Mouse (Mus musculus): ENCODE data around the gene Tmem98.

The Tmem98 gene

DNA sequence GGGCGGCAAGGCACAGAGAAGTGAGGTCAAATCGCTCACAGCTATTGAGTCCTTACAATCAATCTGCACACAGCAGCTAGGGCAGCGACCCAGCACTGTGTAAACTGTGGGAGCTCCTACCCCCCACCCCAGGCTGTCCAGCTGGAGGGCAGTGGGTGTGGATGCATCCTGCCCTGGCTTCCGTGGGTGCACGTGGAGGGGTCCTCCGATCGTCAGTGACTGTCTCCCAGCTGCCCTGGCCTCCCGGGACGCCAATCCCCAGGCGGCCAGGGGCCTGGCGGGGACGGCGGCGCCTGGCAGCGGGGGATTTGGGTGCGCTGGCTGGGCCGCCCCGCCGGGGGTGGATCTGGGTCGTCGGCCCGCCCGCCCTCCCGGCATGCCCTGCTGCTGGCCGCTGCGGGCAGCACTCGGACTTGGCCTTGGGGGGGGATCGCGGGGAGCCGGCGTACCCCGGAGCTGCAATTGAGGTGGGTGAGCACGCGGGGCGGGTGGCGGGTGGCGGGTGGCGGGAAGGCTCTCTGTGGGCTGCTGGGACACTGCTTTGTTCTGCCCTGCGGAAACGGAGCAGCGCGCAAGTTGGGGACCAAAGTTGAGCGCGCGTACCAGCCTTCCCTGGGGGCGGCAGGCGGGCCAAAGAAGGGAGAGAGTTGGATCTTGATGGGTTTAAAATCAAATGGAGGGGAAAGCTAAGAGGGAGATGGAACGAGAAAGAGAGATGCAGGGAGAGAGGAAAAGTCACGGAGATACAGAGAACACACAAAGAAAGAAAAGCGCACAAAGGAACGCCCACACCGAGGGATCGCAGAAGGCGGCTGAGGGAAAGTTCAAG lies at the start of gene Tmem98:
Gene Tmem98, plus strand, starts transcription at position 183 of the 829 bp plus-strand sequence.
- DNase-seq (ENCODE audit: low spot score) = no peak

DNA sequence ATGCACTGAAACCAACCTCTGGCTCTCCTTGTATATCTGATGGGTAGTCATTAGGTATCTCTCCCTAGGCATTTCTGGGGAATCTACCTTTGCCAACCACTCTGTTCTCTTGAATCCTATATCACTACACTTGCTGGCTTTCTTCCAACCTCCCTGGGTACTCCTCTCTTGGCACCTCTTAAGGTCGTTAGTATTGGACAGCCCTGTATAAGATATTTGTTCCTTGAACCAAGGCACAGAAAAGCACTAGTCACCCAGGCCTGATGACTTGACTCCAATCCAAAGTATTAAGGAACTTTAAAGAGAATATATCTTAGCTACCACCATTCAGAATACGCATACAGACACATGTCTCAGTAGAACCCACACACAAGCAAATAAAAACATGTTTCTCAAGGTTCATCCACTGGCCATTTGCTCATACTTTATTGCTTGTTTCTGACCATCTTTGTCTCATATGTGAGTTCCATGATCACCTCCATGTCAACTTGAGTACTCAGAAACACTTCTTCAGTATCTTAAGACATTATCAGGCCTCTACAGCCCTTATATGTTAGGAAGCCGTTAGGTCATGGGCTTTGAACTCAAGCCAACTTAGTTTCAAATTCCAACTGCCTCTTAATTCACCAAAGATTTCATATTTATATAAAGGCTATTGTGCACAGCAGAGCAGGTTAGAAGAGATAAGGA lies 48.5 kb upstream of the Tmem98 start:
- DNase-seq (ENCODE audit: low spot score) = no peak

- DNase-seq (ENCODE audit: low spot score) = no peak
These were observed 47.9 kb upstream of the Tmem98 start for GRCm38 (mm10) chr11:80762066-80762465.

DNA sequence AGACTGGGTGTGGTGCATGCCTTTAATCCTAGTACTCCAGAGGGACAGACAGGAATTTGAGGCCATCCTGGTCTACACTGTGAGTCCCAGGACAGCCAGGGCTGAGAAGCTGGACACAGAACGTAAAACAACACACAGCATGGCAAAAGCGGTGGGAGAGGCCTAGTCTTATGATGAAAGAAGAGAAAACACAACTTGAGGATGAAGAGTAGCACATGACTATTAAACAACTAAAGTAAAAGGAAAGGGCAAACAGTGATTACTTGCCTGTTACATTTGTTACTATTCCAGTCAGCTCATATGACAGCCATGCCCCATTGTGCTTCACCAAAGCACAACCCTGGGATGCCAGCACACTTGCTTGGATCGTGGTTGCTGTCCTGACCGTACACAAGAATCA lies 43.9 kb upstream of the Tmem98 start:
- DNase-seq (ENCODE audit: low spot score) = no peak

- DNase-seq (ENCODE audit: low spot score) = no peak
These were observed 43.3 kb upstream of the Tmem98 start for GRCm38 (mm10) chr11:80766472-80767319.

DNA sequence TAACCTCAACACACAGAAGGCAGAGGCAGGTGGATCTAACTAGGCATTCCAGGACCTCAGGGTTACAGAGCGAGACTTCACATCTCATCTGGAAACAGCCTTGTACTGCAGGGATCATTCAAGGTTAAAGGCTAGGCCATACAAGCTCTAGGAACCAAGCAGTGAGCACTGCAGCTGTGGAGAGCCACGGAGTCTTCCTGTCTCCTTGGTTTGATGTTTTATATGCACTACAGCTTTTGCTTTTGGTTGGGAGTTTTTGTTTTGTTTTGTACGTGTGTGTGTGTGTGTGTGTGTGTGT lies 42.7 kb upstream of the Tmem98 start:
- DNase-seq (ENCODE audit: low spot score) = no peak

GRCm38 (mm10) chr11:80771186-80771585 lies 38.8 kb upstream of the Tmem98 start:
- no peak for DNase-seq (ENCODE audit: low spot score)

DNA sequence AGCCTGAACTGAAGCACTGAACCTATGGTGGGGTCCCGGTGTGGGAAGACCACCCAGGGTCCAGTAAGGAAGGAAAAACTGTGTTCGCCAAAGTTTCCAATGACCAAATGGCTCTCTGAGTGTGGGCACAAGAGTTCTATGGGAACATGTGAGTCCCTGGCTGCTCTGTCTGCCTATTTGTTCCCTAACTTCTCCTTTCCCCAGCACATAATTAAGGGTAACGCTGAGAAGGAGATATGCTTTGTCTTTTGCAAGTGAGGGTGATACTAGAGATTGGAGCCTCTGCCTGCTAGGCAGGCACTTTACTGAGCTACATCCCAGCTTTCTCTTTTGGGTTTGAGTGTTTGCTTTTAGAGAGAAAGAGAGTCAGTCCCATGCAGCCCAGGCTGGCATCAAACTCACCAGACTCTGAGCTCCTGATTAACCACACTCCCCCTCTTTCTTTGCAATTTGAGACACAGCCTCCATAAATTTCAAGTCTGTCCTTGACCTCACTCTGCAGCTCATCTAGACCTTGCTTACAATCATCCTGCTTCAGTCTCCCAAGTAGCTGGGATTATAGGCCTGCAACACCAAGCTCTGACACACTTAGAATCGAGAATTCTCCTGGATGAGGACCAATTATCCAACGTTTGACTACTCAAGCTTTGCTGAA lies 38.3 kb upstream of the Tmem98 start:
- no peak for DNase-seq (ENCODE audit: low spot score)

DNA sequence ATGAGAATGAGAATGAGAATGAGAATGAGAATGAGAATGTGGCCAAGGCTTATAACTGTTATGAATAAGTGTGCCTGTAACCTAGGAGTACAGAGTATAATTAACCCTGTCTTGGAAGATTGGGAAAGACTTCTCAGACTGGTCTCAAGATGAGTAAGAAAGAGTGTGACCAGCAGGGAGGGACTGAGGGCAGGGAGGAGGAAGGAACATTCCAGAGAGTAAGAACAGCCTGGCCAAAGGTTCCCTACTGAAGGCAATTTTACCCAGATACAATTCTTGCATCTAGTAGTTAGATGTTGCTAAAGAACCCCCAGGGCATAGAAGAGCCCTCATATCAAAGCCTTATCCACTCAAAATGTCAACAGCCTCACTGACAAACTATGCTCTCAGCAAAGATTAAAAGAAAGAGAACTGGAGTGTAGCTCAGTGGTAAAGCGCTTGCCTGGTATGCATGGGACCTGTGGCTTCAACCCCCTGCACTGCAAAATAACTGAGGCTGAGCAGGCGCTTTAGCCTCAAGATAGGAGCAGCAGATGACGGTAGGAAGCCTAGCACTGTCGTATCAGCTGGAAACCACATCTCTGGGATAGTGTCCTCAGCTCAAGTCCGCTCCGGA lies 37.3 kb upstream of the Tmem98 start:
- no peak for DNase-seq (ENCODE audit: low spot score)

DNA sequence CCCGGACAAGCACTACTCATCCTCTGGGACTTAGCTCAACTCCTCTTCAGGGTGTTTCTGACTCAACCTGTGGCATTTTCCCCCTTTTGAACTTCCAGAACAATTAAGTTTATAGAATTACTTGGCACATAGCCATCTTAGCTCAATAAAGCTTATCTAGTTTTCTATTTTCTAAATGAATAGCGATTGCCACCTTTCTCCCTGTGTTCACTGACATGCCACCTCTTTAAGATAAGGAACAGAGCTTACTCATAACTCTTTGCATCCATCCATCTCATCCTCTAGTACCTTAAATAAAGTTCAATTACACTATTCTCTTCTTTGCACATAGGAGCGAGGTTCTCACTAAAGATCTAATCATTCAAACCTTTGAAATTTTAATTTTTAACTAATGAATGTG lies 34.4 kb upstream of the Tmem98 start:
- no peak for DNase-seq (ENCODE audit: low spot score)

DNA sequence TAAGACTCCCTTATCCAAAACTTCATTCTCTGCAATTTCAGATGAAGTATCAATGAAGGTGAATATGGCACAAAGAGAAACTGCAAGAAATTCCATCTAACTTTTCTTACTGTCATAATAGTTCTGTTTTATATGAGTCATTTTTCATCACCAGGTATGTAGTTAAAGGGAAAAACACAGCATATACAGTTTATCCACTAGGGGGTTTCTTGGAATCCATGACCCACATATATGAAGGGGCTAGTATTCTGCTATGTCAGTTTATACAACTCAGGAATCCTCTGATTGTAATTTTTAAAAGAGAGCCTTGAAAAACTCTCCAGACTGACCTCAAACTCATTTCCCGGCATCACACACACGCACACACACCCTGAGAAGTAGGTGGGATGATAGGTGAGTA lies 32.3 kb upstream of the Tmem98 start:
- DNase-seq (ENCODE audit: low spot score) = no peak

DNA sequence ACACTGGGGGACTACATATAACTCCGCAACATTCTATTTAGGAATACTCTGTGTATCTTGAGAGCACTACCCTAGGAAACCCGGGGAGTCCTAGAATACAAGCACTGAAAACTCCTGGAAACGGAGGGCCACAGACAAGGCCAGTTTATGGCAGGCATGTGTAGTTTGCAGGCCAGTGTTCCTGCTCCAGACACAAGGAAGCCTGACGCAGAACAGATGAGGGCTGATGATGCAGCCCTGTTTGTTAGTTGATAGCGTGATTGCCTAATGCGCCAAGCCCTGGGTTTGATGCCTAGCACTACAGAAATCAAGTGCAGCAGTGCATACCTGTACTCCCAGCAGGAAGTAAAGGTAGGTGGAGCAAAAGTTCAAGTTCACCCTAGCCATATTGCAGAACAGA lies 31.8 kb upstream of the Tmem98 start:
- no peak for DNase-seq (ENCODE audit: low spot score)

DNA sequence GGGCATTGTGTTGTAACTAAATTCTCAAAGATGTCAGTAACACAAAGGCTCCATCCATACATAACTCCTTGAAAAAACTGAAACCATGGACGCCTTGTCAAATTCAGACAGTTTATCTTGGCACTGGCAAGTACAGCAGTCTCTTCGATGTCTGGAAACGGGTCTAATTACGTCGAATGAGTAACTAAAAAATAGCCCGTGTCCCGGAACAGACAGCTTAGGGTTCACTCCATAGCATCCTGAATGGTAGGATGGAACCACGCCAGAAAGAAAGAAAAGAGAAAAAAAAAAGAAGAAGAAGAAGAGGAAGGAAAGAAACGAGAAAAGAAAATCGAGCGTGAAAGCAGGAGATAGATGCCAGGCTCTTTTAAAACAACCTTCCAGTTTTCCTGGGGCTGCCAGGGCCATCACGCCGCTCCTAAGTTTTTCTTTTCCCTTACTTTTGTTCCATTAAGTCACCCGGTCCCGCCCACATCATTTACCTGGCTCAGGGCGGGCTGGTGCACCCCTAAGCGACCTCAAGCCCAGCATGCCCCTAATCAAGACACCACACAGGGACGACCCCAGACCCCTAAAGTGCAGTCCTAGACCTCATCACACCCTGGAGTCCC lies 31.0 kb upstream of the Tmem98 start:
- no peak for DNase-seq (ENCODE audit: low spot score)

- peak; percentile 73 for DNase-seq (ENCODE audit: low spot score)
These were observed 30.2 kb upstream of the Tmem98 start, which contains the start of gene Myo1d for GRCm38 (mm10) chr11:80779527-80780344. Gene Myo1d (minus strand): TSS chr11:80780025.

DNA sequence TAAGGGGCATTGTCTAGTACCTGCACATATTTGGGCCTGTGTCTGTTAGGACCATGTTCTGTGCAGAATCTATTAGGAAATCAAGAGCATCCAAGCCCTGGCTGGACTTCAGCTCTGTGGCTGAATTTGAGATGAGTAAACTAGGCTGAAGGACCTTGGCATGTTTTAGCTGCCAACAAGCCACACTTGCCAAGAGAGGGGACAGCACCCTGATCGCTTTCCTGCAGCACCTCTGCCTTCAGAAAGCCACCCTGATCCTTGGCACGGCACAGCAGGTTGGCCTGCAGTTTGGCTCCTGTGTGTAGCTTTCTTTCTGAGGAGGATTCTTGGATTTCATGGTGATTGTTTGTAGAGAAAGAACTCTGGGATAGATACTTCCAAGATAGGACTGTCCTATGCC lies 28.4 kb upstream of the Tmem98 start:
- DNase-seq (ENCODE audit: low spot score) = no peak

DNA sequence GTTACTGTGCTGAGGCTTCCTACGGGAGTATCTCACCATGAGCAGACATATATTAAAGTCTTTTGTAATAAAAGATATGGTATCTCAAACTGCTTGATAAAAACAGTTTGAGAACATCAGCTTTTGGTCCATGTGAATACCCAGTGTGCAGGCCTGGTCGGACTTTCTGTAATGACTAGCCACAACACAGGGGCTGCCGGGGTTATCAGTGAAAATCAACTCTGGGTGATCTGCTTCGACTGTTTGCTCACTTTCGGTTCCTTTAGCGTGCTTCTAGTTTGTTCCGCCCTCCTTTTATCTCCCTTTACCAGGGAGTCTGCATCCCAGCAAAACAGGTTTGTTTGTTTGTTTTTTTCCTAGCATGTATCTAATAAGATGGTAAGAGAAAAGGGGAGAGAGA lies 26.5 kb upstream of the Tmem98 start:
- DNase-seq (ENCODE audit: low spot score) = no peak

DNA sequence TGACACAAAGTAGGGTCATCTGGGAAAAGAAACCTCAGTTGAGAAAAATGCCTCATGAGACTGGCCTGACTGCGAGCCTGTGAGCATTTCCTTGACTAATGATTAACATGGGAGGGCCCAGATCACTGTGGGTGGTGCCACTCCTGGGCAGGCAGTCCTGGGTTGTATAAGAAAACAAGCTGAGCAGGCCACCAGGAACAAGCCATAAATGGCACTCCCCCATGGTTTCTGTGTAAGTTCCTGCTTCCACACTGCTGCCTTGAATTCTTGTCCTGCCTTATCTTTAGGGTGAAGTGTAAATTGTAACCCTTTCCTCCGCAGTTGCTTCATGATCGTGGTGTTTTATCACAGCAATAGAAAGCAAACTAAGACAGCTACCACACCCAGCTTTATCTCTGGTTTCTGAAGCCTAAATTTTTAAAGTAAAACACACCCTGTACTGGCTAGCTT lies 25.7 kb upstream of the Tmem98 start:
- DNase-seq (ENCODE audit: low spot score) = no peak

DNA sequence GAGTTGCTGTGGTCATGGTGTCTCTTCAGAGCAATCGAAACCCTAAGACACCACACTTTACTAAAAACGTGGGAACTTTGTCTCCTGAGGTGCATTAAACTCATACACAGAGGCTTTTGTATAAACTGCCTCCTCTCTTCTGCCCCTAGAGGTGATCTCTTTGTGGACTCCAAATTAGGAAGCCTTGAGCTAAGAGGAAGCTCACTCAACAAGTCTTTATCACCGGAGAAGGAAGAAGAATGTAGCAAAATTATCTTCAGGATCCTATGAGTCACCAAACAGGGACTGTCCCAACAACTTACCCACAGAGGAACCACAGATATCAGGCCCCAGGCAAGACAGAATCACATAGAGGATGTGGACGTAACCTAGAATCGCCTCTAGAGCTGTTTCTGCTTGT lies 24.3 kb upstream of the Tmem98 start:
- DNase-seq (ENCODE audit: low spot score) = no peak

GRCm38 (mm10) chr11:80789647-80790240 lies 20.2 kb upstream of the Tmem98 start:
- no peak for DNase-seq (ENCODE audit: low spot score)

GRCm38 (mm10) chr11:80790413-80790812 lies 19.6 kb upstream of the Tmem98 start:
- DNase-seq (ENCODE audit: low spot score) = no peak
